Mouse (Mus musculus) erythroblast, embryonic 14.5 days (primary cell): ENCODE data around the gene Trhde.

Source experiments
- GATA1 ChIP-seq: IDR thresholded peaks from 2 replicates; pipeline ENCODE4 v1.6.1; 2012; ENCODE audit warnings: low read length, inconsistent platforms, mixed read lengths
- TAL1 ChIP-seq: IDR thresholded peaks from 3 replicates; pipeline ENCODE4 v1.6.1; 2012; ENCODE audit warnings: low read length, inconsistent platforms, mixed read lengths

GRCm38 (mm10) chr10:114759240-114759639 is 42.9 kb downstream of the Trhde start:
- TF ChIP-seq TAL1 (no peak), GATA1 (no peak)
